Mouse (Mus musculus): ENCODE measurements at regions not wholly inside any gene's neighbourhood (a gene's known extent, or its start where the extent isn't known, plus 50 kb on each side); places are given as distances from the start of the nearest gene placed in this dataset.

GRCm38 (mm10) chr6:88990300-88990685 lies 88.2 kb downstream of the Tpra1 start:
- TF ChIP-seq CTCF (IDR thresholded peaks at IDR 0.05; ENCODE audit: extremely low read depth, insufficient read depth, low read length) (no peak), POLR2A (IDR thresholded peaks at IDR 0.05; ENCODE audit: extremely low read depth, insufficient read depth, low read length) (no peak)

Data from cortical plate, adult 2 months (tissue).